Mouse (Mus musculus) frontal cortex, postnatal 10 days (tissue): ENCODE data around the gene Tmem203.

Experiments
- DNase-seq, 2 experiments: peaks; one replicate each; pipeline ENCODE4 v3.0.0; 2022; ENCODE audit warnings: low spot score in 2 of 2, mixed read lengths in 1 of 2

The Tmem203 gene

GRCm38 (mm10) chr2:25262795-25263622 is 7.8 kb downstream of the Tmem203 start:
- peak in 1 of 2 experiments; percentile 22 for DNase-seq

DNA sequence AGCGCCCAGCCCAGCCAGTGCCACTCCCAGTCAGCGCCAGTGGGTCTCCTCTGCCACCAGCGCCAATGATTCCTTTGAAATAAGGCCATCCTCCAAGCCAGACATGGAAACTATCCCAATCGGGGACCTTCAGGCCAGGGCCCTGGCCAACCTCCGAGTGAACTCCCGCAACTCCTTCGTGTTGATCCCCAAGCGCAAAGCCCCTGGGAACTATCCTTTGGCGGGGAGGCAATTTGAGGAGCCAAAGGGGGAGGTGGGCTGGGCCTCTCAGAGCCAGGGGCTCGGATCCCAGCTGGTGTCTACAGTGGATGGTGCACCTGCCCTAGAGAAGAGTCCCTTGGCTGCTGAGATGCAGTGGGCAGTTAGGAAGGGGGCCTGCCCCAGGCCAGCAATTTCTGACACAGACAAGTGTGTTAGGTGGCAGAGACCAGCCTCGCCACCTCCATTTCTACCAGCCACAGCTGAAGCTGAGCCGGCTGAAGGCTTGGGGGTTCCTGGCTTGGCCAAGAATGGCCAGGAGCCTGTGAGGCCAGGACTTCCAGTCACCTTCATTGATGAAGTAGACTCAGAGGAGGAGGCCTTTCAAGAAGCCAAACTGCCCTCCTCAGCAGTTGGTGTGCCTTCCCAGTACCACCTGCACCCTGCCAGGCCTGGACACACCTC is 8.5 kb downstream of the Tmem203 start:
- DNase-seq = peak in 1 of 2 experiments; percentile 10

GRCm38 (mm10) chr2:25264286-25264660 is 9.0 kb downstream of the Tmem203 start:
- no peak for DNase-seq

- DNase-seq = peak in 1 of 2 experiments; percentile 9
Measured at GRCm38 (mm10) chr2:25264851-25265250, 9.6 kb downstream of the Tmem203 start.

GRCm38 (mm10) chr2:25265897-25266656 is 10.8 kb downstream of the Tmem203 start:
- peak in 1 of 2 experiments; percentile 17 for DNase-seq

GRCm38 (mm10) chr2:25266720-25267119 is 11.5 kb downstream of the Tmem203 start:
- peak in 1 of 2 experiments; percentile 31 for DNase-seq

- no peak for DNase-seq
Measured at GRCm38 (mm10) chr2:25267241-25267640, 12.0 kb downstream of the Tmem203 start.

GRCm38 (mm10) chr2:25267746-25268309 is 12.6 kb downstream of the Tmem203 start:
- DNase-seq = no peak

GRCm38 (mm10) chr2:25271827-25272511 is 16.7 kb downstream of the Tmem203 start, which contains the start of the genes Ssna1 and Anapc2:
TSS of gene Ssna1 (minus strand) at chr2:25272438.
TSS of gene Anapc2 (plus strand) at chr2:25272478.
- peak; percentile 93 to 98 for DNase-seq

GRCm38 (mm10) chr2:25272515-25272914 is 17.3 kb downstream of the Tmem203 start:
- no peak for DNase-seq

DNA sequence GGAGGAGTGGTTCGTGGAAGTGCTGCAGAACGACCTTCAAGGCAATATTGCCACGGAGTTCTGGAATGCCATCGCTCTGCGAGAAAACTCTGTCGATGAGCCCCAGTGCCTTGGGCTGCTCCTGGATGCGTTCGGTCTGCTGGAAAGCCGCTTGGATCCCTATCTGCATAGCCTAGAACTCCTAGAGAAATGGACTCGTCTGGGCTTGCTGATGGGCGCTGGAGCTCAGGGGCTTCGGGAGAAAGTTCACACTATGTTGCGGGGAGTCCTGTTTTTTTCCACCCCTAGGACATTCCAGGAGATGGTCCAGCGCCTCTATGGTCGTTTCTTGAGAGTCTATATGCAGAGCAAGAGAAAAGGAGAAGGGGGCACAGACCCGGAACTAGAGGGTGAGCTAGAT is 17.8 kb downstream of the Tmem203 start:
- DNase-seq = no peak

GRCm38 (mm10) chr2:25278928-25279882 is 24.0 kb downstream of the Tmem203 start:
- peak in 1 of 2 experiments; percentile 72 for DNase-seq

DNA sequence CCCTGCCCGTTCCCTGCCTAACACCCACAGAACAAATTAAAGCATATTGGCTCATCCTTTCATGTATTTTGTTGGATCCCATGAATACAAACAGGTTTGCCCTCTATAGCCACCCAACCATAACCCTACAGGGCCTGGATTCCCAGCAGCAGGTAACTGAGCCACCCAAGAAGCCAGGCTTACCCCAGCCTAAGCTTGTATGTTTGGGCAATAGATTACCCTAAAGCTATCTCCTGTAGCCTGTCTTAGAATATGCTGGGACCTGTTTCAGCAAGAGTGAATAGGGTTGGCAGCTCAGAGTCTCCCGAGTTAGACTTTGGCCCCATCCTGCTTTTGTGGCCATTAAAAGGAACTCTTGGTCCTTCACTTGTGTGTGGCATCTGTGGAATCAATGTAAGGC is 30.3 kb downstream of the Tmem203 start:
- peak in 1 of 2 experiments; percentile 7 for DNase-seq

DNA sequence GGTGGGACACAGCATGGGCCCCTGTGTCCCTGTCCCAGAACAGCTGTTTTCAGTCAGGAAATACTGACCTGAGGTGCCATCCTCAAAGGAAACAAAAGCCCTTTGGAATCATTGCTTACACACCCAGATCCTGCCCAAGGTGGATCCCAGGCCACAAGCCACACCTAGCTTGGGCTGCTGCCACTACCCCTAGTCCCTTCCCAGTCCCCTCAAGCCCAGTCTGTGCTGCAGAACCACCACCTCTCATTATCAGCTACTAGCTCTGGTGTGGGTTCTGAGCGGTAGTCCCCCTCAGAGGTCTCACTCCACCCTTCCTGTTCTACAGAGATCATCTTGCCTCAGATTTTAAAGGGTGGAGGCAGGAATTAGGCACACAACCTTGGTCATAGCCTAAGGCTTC is 31.1 kb downstream of the Tmem203 start:
- DNase-seq = peak in 1 of 2 experiments; percentile 9

DNA sequence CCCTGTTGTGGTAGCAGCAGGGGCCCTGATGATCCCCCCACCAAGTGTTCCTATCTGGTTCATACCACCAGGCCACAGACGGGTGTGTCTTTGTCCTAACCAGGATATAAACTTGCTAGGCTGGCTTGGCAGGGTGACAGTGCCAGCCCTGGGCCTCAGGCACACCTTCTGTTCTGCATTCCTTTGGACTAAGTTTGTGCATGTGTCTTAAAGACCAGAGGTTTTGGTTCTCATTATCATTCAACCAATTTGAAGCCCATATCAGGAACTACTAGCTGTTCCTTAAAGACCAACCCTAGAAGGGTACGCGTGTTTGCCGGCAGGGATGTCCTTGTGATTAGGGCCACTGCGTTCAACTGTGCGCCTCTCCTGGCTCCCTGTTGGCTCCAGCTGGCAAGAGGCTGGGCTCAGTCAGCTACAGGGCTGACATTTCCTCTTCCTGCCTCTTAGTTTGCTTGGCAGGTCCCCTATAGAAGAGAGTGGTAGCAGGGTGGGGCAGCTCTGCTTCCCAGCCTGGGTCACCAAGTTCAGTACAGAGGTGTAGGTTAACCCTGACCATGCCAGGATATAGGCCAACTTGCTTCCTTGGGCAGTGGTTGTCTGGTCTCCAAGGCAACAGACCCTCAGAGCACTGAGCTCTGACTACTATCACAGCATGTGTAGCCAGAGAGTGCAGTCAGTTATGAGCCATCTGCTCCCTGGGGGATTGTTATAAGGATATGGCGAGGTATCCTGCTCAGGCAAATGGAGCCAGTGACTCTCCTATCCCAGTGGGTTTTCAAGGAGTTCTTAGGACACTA is 31.8 kb downstream of the Tmem203 start:
- peak in 1 of 2 experiments; percentile 21 for DNase-seq

DNA sequence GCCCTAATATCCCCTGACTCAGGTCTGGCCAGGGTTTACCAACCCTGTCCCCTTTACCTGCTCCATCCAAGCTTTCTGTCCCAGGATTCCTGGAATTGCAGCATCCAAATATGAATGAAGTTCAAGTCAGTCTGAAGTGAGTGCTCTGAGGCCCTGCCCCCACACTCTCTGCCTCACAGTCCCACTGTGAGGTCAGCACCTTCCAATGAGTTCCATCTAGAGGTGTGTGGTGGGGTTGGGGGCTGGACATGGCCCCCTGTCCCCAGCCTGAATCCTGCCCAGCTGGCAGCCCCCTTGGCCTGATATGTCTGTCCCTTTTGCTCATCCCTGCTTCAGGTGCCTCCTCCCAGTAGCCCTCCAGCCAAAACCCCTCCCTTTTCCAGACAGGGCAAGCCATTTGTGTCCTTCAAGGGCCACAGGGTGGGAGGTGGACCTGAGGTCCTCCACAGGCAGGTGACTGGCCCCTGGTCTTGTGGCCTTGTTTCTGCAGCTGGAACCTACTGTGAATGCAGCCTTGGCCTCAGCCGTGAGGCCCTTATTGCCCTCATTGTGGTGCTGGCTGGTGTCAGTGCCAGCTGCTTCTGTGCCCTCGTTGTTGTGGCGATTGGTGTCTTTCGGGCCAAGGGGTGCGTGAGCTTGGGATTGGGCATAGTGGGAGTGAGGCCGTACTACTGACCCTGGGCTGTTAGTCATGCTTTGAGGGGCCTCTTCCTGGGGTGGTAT is 32.8 kb downstream of the Tmem203 start, which contains the start of gene Tmem210:
Gene Tmem210, plus strand, starts transcription at position 219 of the 723 bp plus-strand sequence.
- peak in 1 of 2 experiments; percentile 22 for DNase-seq

GRCm38 (mm10) chr2:25288734-25289345 is 33.6 kb downstream of the Tmem203 start:
- DNase-seq = peak in 1 of 2 experiments; percentile 9

- peak in 1 of 2 experiments; percentile 27 for DNase-seq
Measured at GRCm38 (mm10) chr2:25289651-25290050, 34.4 kb downstream of the Tmem203 start, which contains the start of gene Lrrc26. TSS of gene Lrrc26 (plus strand) at chr2:25289915.
